13 mouse cellular contexts compared by ENCODE assay signal in genomic region chr11:59967765-59968164, GRCm38 (mm10).
"Had no signal": no experiment of that assay in that cellular context is flagged by ENCODE, and none has a peak within 500 bp of the region (broad histone marks: within the 10 kb centered on the region; RNA-seq: fewer than 3 reads in every experiment).

No protein-coding gene starts in this region.

- H3K9ac ChIP-seq: neural tube, embryonic 12.5 days; neural tube, embryonic 13.5 days; neural tube, embryonic 15.5 days; stomach, embryonic 15.5 days had no signal

- H3K27ac ChIP-seq: neural tube, embryonic 12.5 days; neural tube, embryonic 13.5 days; neural tube, embryonic 15.5 days; stomach, embryonic 15.5 days; stomach, postnatal 0 days had no signal

- H3K4me2 ChIP-seq: neural tube, embryonic 12.5 days; neural tube, embryonic 13.5 days; neural tube, embryonic 15.5 days; stomach, embryonic 15.5 days had no signal

- H3K36me3 ChIP-seq: neural tube, embryonic 12.5 days; neural tube, embryonic 13.5 days; neural tube, embryonic 15.5 days; stomach, embryonic 15.5 days had no signal

- H3K9me3 ChIP-seq: neural tube, embryonic 12.5 days; neural tube, embryonic 13.5 days; neural tube, embryonic 15.5 days; stomach, embryonic 15.5 days had no signal

- DNase-seq: retina, postnatal 1 day; right cerebral cortex, adult 18-20 months; right cerebral cortex, postnatal 14 days; right cerebral cortex, postnatal 25 days; right cerebral cortex, postnatal 4 days; spleen, adult 18-20 months; thymus, adult 18-20 months; thymus, adult 2 months had no signal

- H3K4me3 ChIP-seq: neural tube, embryonic 12.5 days; neural tube, embryonic 13.5 days; neural tube, embryonic 15.5 days; stomach, embryonic 15.5 days had no signal
